Mouse (Mus musculus) left cerebral cortex, adult 9 months (tissue): ENCODE measurements around the gene Rps6ka5.

Experiments used
- DNase-seq, 2 experiments: peaks; one replicate each; pipeline ENCODE4 v3.0.0; 2022; ENCODE audit warnings: low spot score in 2 of 2

Rps6ka5 gene

DNA sequence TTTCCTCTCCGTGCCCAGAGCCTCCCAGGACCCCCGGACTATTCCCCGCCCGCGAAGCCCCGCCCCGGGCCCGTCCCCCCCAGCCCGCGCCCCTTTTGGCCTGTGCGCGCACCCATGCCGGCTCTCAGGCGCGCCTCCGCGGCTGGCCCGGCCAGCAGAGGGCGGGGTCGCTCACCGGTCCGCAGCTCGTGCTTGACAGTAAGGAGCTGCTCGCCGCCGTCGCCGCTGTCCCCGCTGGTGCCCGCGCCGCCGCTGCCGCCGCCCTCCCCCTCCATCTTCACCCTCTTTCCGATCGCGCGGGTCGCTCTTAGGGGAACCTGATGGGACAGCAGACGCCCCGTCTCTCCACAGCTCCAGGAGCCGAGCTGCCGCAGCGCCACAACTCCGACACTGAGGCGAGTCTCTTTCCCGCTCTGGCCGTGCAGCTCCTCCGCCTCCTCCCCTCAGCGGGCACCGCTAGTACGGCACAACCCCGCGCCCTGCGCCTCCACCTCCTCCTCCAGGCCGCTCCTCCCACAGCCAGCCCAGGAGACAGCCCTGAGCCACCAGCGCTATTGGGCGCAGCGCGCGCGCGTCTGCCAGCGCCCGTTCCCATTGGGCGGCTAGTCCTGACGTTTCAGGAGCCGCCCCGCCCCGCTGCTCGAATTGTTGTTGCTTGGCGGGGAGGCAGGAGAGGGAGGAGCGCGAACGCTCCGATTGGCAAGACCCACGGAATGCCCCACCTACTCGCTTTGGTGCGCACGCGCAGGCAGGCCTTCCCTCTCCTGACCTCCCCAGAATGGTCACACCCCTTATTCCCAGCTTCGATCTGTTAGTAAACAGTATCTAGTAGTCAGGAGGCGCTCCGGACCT, 2.0 kb downstream of the Rps6ka5 start:
- peak; percentile 99 to 100 for DNase-seq

DNA sequence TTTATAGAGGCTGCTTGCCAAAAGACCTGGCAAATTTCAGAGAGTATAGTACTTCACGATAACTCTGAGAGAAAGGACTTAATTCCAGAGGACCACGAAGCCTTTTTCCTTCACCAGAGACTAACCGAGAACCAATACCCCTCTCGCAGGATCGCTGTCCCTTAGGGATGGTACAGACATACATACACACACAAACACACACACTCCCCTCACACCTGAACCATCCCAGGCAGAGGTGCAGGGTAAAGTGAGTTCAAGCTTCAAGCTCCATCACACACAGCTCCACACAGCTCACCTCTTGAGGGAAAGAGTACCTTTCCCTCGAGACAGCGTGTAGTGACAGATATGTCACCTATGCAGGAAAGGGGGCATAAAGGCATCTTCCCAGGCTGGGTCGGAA, 2.6 kb downstream of the Rps6ka5 start:
- no peak for DNase-seq

DNA sequence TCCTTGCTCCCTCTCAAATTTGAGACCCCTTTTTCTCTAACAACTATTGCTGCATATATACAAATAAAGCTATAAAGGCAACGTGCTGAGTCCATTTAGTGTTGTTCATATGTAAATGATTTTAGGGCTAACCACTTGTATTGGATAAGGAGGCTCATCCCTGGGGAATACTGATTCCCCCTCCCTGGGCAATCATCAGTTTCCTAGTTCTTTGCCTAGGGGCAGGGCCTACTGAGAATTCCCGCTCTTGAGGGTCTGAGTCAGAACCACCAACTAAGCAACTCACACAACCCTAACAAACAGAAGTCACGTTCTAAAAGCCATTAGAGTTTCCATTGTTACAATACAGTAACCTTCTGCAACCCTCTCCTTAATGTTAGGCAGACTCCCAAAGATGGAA, 6.0 kb downstream of the Rps6ka5 start:
- DNase-seq: no peak

DNA sequence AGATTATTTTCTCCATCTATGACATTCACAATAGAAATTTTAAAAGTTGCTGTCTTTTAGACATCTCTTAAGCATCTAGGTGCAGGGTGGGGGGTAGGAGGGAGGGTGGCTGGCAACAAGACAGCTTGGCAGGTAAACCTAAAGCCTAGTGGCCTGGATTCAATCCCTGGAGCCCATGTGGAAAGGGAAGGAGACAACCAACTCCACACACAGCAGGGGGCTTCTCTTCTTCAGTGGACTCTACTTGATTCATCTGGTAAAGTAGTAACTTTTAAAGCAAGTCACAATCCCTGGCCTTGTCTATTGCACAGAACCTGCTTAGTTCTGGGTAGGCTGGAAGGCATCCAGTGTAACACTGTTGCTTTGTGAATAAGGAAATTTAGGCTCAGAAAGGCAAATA, 9.3 kb downstream of the Rps6ka5 start:
- DNase-seq: no peak

DNA sequence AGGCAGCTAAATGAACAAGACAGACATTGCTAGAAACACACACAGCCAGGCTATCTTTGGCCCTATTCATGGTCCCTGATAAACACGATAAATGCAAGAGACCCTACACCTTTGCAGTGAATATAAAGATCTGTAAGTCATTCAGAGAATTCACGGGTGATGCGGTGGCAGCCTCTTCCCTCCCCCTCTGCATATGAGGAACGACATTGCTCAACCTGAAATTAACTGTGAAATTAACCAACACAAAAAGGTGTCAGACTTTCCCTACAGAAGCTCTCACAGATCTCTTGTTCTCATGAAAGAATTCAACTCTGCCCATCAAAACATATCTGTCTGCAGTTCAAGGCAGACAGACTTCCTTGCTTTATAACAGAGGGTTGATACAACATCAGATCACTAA, 9.8 kb downstream of the Rps6ka5 start:
- no peak for DNase-seq

DNA sequence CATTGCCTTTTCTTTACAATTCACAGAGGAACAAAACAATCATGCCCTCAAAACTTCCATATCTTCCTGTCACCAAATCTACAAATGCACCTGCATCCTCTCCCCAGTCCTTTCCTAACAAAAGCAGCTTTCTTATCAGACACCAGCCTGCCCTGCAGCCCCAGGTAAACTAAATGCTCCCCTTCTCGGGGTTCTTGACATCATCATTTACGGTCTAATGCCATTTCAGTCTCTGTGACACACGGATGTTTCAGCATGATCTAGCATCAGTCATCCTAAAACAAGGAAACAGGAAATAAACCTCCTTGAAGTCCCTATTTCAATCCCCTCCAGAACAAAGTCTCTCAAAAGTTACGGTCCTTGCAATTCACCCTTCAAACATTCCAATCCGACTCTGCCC, 15.0 kb downstream of the Rps6ka5 start:
- no peak for DNase-seq

DNA sequence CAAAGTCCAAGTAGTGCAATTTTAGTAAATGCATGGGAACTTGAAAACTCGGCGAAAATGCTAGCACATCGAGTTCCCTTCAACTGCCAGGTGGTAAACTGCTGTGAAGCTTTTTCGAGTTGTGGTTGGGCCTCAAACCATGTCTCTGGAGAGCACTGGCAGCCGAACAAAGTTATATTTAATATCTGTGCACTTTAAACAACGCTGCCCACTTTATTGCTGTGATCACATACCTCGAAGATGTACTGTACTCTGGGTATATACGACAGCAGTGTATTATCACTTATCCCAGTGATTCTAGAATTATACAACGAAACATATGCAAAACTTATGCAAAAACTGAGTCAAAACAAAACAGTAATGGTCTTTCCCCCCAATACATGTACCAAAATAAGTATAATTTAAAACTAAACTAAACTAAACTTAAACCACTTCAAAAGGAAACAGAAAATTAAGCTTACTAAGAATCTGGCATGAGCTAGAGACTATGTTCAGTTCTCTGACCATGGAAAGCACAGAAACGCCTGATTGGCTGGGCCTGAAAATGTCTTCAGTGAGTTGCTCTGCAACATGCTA, 15.6 kb downstream of the Rps6ka5 start:
- no peak for DNase-seq

DNA sequence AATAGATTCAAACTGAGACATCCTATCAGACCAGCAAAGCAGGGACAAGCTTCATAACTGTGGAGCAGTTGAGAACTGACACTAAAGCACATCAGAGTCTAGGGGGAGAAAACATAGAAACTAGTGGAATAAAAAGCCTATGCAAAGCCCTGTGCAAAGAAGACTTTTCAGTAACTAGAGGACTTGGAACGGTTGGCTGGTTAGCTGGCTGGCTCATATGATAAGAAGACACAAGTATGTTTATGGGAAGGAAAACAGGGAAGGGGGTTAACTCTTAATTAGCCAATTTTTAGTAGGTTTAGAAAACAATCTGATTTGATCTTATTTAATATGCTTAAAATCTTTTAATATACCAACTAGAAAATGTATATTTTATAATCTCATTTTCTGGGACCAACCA, 16.4 kb downstream of the Rps6ka5 start:
- DNase-seq: no peak

DNA sequence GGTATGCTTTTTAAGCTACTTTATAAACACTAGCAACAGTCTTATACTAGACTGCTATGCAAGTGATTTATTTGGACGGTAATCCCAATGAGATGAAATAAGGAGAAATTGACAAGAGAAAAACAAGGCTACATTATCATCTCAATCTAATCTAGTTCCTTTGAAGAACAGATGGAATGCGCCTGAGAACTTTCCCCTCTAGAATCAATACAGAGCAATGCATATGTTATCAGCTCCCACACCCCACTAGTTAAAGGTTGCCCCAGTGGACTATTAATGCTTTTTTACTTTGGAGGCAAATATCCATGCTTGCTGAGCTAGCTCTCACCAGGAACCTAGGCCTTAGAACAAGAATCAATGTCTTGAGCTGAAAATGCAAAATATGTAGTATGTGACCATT, 19.5 kb downstream of the Rps6ka5 start:
- no peak for DNase-seq

DNA sequence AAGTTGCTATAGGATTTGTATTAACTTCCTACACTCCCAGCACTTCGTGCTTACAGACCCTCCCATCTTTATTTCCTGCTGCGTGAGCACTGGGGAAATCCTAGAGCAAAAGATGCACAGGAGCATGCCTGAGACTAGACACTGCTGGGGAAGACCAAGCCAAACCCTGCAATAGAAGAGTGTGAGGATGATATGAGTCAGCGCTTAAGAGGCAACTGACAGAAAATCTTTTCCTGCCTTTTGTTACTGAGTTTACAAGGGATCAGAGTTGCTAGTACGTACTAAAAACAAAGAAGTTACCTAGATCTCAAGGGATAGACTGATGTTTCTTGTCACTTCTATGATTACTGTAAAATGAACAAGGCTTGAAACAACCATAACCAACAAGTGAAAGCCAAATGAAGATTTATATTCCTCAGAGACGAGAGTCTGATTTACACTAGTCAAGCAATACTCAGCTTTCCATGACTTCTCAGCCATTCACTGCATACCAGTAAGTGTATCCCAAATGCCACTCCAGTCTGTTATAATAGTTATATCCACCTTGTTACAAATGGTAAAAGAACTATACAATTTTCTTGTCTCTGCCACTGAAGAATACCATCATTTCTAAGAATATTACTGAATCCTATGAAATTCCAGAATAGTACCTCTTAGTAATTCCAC, 21.6 kb downstream of the Rps6ka5 start:
- DNase-seq: no peak

DNA sequence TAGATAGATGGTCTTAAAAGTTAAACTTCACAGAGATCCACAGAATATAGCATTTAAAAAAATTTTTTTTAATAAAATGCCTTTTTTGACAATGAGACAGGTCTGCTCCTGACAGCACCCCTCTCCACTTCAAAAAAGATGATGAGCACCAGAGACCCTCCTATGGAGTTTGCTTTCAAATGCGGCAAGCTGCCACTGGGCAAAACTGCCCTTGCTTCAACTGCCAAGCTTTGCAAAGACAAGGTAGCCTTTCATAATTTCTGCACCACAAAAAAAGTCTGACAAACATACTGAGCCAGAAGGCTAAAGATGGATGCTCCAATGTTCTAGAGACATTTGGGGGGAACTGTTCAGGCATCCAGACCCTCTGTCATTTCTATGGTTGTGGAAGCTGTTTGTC, 28.8 kb downstream of the Rps6ka5 start:
- DNase-seq: no peak

DNA sequence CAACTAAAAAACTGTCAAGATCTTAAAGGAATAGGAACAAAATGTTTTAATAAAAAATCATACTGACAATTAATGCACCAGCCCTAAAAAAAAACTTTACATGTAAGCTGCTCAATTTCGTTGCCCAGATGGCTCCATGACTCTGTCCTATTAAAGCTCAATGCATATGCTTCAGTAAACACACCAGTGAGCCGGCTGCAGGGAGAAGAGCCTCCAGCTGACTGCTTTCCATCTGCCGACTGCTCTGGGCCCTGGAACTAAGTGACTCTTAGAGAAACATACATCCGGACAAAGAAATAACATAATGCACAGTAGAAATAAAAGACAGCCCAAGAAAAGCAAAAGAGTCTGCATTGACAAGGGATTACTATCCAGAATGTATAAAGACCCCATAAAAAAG, 30.2 kb downstream of the Rps6ka5 start:
- DNase-seq: no peak

DNA sequence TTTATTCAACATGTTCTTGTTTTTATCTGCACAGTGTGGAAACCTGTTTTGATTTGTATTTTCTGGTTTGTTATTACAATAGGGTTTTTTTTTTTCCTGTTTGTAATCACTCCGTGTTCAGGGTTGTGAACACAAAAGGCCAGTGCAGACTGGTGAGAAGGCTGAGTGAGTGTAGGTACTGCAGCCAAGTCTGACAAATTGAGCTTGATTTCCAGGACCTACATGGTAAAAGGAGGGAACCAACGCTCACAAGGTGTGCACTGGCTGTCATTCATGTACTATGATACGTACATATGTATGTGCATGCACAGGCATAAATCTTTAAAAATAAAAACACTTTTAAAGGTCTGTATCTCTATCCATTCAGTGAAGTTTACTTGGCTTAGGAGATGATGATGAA, 31.5 kb downstream of the Rps6ka5 start:
- no peak for DNase-seq

DNA sequence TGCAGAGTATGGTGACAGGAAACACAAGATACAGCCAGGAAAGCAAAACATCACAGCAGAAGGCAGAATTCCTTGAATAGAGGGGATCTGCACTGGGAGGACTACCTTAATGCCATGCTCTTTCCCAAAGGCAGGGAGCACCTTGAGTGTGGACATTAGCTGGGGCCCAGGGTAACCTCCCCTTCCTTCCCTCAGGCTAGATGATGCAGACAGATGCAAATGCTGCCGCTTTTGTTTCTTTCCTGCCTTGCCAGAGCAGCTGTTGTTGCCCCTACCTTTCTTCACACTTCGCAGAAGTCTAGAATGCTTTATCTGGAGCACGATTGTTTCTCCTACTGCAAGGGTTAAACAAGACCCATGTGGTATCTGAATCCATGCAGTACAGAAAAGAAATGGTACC, 34.6 kb downstream of the Rps6ka5 start:
- DNase-seq: no peak

DNA sequence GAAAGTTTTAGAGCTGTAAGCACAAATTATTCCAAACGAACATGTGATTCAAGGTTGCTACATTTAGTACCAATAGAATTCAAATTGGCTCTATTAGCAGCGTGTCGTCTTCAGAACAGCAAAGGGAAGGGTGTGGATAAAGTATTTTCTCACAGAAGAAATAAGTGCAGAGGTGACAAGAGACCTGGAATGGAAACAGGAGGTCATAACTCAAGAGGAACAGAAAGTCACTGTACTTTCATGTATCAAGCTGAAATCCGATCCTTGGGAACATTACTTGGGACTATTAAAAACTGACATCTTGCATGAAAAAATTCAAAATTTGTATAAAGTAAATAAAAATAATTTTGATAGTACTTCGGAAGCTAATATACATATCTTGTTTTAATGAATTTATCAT, 36.3 kb downstream of the Rps6ka5 start:
- DNase-seq: no peak

DNA sequence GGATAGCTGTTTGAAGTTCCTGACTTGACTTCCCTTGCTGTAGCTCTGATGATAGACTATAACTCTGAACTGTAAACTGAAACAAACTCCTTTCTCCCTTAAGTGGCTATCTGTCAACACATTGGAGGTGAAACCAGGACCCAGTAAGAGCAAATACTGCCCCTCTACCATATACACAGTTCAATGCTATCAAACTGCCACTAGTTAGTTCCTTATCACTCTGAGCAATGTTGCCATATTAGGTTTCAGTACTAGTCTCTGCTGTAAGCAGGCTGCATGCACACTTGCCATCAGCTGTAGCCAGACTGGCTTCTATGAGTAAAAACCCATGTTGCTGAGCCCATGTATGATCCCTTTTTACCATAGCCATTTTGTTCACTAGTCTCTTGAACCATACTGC, 38.6 kb downstream of the Rps6ka5 start:
- no peak for DNase-seq

DNA sequence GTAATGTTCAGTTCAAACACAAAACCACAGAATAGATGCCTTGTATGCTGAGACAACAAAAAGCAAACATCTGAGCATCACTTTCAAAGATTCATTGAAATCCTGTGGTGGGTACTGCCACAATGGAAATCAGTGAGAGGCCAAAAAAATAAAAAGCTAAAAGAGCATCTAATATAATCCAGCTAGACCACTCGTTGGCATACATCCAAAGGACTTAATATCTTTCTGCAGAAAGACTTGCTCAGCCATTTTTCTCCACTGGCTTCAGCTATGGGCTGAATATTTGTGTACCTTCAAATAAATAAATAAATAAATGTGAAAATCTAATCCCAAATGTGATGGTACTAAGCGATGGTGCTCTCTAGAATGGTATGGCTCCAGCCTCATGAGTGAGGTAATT, 39.8 kb downstream of the Rps6ka5 start:
- no peak for DNase-seq

DNA sequence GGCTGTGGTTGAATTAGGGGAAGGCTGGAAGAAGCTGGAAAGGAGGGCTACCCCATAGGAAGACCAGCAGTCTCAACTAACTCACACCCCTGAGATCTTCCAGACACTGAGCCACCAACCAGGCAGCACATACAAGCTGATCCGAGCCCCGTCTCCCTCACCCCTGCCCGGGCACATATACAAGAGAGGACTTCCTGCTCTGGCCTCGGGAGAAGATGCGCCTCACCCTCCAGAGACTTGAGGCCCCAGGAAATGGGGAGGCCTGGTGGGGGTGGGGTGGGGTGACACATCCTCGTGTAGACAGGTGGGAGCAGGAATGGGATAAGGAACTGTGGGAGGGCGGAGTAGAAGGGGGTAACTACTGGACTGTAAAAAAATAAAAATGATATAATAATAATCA, 45.0 kb downstream of the Rps6ka5 start:
- DNase-seq: no peak

DNA sequence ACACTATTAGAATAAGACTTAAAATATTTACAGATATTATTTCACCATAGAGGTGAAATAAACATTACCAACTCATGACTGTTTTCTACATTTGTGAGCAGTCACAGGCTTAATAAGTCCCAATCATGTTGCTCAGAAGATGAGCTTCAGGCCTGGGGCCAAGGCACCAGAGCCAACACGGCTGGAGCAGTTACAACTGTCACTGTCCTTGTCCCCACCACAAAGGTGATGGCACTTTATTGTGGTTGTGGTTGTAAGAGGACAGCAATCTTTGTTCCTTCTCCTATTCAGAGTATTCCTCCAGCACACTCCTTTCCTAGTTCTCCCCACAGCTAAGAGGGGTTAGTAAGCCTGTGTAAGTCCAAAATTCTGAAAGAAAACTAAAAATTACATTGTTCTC, 45.5 kb downstream of the Rps6ka5 start:
- no peak for DNase-seq

DNA sequence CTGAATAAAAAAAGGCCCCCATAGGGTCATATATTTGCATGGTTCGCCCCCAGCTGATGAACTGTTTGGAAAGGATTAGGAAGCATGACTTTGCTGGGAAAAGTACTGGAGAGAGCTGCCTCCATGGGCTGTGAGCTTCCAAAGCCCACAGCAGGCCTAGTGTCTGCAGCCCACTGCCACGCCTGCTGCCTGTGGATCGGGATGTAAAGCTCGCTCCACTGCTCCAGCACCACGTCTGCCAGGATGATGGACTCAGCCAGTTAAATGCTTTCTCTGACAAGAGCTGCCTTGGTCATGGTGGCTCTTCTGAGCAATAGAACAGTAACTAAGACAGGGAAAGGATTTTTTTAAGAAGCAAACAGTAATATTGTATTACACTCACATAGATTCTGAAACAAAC, 46.1 kb downstream of the Rps6ka5 start:
- no peak for DNase-seq

DNA sequence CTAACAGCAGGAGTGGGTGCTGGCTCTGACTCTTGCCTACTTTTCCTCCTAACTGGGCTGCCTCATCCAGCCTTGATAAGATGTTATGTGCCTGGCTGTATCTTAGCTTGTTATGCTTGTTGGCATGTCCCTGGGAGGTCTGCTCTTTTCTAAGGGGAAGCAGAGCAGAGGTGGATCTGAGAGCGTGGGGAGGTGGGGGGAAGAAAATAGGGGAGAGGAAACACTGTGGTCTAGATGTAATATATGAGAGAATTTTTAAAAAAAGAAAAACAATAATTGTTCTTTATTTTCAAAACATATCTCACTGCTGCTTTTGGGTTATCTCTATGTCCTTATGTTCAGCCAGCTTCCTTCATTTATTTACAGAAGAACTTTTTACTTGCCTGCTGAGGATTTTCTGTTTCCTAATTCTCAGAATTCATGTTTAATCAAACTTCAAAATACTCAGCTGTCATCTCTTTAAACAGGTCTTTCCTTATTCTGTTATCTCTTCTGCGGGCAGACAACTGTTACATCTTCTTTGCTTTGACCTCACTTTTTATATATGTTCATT, 56.1 kb downstream of the Rps6ka5 start:
- no peak for DNase-seq

DNA sequence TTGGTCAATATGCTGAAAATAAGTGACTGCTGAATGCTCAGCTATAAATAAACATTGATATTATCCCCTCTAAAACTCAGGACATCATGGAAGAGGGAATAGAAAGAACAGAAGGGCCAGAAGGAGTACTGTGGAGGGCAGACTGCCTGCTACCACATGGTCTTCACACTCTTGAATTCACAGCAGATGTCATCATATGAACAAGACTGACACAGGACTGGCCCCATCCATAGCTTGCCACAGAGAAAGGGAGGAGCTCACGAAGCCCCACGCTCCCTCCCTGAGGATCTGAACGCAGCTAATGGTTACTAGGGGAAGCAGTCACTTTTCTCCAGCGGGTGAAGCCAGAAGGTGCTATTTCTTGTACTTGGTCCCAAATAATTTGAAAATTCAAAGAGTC, 61.5 kb downstream of the Rps6ka5 start:
- DNase-seq: no peak

DNA sequence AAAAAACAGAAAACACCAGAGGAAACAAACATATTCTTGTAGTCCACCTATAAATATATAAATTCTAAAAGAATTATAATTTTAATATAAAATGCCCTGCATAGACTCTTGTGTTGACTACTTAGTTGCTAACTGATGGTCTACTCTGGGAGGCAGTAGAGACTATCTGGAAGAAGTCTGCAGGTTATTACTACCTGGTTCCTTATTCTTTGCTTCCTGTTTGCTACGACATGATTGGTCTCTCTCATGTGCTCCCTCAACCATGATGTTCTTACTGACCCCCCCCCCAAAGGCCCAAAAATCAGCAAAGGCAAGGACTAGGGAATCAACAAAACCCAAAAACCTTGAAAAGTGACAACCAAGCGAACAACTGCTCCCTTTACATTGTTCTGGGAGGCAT, 66.7 kb downstream of the Rps6ka5 start:
- DNase-seq: no peak
